Mouse (Mus musculus) urinary bladder, postnatal 4 days (tissue): ENCODE data around the gene Phb2.

Experiments
- DNase-seq, 2 experiments: peaks; one replicate each; pipeline ENCODE4 v3.0.0; 2021 to 2022; ENCODE audit warnings: low spot score in 2 of 2

Gene Phb2

DNA sequence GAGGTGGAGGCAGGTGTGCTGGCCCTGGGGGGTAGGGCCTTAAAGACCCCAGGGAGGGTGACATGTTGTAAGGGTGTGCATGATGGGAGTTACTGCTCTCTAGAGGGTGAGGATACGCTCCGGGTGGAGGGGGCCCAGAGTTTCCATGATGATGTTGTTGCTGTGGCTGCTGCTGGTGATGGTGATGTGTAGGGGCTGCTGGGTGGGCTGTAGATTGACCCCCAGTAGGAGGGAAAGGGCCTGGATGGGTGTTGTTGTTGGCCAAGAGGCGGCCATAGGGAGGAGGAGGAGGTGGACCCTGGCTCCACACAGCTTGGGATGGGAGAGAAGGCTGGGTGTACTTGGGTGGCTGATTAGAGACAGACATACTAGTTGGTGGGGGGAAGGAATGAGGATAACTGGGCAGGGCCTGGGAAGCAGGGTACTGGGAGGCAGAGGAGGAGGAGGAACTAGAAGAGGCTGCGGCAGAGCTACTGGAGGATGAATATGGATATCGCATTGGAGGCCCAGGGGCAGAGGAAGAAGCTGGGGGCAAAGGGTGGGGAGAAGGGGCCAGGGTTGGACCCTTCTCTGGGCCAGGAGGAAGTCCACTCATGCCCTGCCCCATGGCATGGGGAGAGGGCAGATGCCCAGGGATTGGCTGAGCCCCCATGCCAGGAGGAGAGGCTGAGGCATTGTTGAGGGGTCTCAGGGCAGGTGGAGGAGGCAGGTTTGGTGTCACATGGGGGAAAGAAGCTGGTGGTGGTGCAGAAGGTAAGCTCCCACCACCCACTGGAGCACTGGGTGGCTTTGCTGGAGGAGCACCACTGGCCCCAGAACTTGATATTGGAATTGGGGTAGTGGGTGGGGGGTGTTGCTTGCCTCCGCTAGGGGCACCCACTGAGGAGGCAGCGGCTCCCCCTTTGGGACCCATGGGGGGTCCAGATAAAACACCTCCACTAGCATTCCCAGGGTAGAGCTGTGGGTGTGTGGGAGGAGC is 34.8 kb downstream of the Phb2 start:
- DNase-seq, result no peak

DNA sequence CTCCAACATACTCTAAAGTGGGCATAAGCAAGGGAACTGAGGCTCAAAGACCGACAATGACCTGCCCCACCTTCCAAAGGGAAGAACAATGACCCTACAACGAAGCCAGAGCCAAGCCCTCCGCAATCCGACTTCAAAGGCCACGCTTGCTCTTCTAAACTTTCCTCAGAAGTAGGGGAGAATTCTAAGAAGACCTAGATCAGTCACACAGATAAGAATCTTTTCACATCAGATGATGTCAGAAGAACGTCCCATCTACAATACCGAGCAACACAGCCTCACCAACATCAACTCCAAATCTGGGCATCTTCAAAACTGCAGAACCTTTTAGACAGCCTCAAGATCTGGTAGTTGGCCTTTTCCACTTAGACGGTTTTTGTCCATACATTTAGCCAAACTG is 38.3 kb downstream of the Phb2 start:
- DNase-seq, result no peak

GRCm38 (mm10) chr6:124753861-124754260 is 41.7 kb downstream of the Phb2 start:
- DNase-seq, result no peak

DNA sequence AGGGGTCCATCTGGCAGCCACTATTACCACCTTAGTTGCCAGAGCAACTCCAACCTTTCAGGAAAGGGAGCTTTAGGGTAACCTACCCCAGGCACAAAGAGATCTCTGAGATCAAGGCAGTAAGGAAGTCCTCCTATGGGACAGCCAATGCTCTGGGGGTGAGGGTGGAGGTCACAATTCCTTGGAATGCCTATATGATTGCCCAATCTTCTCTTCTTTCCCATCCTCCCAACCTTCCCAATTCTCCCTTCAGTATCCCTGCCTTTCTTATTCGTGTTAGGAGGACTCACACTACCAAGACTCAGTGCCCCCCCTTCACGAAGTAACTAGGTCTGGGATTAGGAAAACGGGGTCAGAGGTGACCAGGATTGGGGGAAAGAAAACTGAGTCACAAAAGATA is 43.2 kb downstream of the Phb2 start:
- no peak for DNase-seq

- DNase-seq, result peak in 1 of 2 experiments; percentile 72
Observed at GRCm38 (mm10) chr6:124755831-124756595, 43.9 kb downstream of the Phb2 start, which contains the start of the genes Gm45234 and Atn1. Gene Gm45234 (minus strand): TSS chr6:124756021. Gene Atn1 (minus strand): TSS chr6:124756524.

DNA sequence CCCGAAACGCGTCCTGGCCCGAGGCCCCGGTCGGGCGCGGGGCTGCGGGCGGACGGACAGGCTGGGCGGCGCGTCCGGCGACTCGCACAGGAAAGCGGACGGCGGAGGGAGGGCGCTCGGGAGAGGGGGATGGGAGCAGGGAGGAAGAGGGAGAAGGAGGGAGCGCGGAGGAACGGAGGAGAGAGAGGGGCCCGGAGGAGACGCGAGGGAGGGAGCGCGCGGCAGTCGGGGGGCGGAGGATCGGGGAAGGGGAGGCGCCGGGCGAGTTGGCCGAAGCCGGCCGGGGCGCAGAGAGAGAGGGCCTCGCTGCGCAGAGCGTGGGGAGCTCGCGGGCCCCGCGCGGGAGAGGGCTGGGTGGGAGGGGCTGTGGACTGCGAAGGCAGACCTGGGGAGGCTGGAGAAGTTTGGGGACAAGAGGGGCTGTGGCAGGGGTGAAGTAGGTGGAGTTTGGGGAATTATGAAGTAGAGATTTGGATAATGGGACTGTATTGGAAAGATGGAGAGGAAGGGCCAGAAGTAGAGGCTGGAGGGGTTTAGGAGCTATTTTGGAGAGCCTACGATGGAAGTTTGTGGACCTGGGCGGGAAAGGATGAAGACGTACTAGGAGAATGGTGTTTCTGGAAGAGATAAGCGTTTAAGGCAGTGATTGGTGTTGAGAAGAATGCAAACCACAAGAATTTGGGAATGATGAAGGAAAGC is 44.7 kb downstream of the Phb2 start:
- peak; percentile 83 to 91 for DNase-seq

DNA sequence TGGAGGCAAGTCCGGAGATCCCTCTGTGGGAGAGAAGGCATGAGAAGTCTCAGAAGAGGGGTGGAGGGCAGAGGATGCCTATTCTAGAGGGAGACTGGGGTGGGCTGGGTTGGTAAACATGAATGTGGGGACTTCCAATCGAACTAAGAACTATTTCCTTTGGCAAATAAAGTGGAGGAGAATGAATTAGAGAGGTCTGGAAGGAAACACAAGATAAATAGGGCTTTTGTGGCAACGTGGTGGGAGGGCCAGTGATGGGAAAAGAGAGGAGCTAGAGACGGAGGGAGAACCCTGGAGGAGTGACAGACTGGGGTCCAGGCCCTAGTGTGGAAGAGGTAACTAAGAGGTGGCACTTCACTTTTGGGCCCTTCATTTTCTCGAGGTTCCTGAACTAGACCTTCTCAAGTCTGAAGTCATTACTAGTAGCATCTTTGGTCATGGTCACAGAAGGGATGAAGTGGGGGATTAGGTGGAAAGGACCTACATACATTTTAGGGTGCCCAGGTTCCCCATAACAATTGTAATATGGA is 45.3 kb downstream of the Phb2 start:
- DNase-seq, result no peak

GRCm38 (mm10) chr6:124757909-124758848 is 46.0 kb downstream of the Phb2 start:
- DNase-seq, result peak in 1 of 2 experiments; percentile 51

- DNase-seq, result no peak
Observed at GRCm38 (mm10) chr6:124758849-124759232, 46.7 kb downstream of the Phb2 start.

- DNase-seq, result peak; percentile 74 to 86
Observed at GRCm38 (mm10) chr6:124759259-124759658, 47.1 kb downstream of the Phb2 start.

DNA sequence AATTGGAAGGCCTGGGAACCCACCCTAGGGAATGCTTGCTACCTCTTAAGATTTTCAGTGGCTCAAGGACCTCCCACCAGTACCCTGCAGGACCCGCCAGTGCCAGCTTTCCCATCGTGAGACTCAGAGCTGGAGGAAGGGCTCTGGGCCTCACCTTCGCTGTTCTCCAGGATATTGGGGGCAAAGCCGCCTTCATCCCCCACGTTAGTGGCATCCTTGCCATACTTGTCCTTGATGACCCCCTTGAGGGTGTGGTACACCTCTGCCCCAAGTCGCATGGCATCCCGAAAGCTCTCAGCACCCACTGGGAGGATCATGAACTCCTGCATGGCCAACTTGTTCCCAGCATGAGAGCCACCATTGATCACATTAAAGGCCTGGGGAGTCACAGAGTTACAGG is 53.8 kb downstream of the Phb2 start:
- DNase-seq, result no peak
